Mouse (Mus musculus): Measurements from ENCODE around the gene Nans. TPM values are rescaled to one million over a fixed set of nuclear protein-coding genes. Genes with fewer than 3 reads are reported as not detected.
A peak's percentile ranks its signal among the peaks of the same experiment; 100 is the strongest.

The Nans gene
- total RNA-seq, 1 experiment: 75.4 TPM

DNA sequence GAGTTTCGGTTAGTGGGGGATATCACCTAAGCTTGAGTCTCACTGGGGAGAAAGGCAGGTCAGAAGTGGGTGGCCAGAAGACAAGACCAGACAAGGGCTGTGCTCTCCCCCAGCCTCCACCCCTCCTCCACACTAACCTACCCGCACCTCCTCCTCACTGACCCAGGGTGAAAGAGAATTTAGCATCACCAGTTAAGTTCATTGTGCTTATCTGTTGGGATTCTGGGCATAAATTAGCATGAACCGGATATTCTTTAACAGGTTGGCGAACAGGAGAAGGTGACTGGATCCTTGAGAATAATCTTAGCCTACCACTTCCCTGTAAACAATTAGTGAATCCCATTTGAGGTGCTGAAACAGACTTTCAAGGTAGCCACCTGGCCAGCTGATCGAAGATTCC, 13.9 kb upstream of the Nans start:
- no peak for DNase-seq (ENCODE audit: low read depth, low spot score)
- H3K4me3 ChIP-seq (ENCODE audit: insufficient read depth in 1 of 2, low read depth in 1 of 2, low read length in 2 of 2, poor library complexity in 1 of 2, severe bottlenecking in 1 of 2): no peak overlapping the region
- in situ Hi-C loops (cut with MboI; ENCODE audit: low sequenced_read_pairs in 2 of 2, unreplicated experiment in 2 of 2): no loop called here
- H3K9ac ChIP-seq (ENCODE audit: insufficient read depth, low read depth, low read length, poor library complexity, severe bottlenecking): no peak overlapping the region
- peak overlapping the region; percentile 62 for H3K27ac ChIP-seq (ENCODE audit: insufficient read depth, low read depth, low read length, poor library complexity, severe bottlenecking)
- no peaks in the 10 kb centered on the region for H3K9me3 ChIP-seq (ENCODE audit: control insufficient read depth, insufficient read depth, low read depth, low read length)
- TF ChIP-seq ZC3H11A (IDR thresholded peaks at IDR 0.05; ENCODE audit: borderline replicate concordance, low read depth, low read length): no peak
- TF ChIP-seq ZNF384 (IDR thresholded peaks at IDR 0.05; ENCODE audit: low read depth, low read length): no peak
- no peak for TF ChIP-seq MAFK (IDR thresholded peaks at IDR 0.05; ENCODE audit: insufficient read depth, low read depth, low read length)
- no peak for TF ChIP-seq HCFC1 (IDR thresholded peaks at IDR 0.05; ENCODE audit: borderline replicate concordance, insufficient read depth, low read length)
- no peak for TF ChIP-seq CHD2 (IDR thresholded peaks at IDR 0.05; ENCODE audit: low read depth, low read length)
- peaks cover 5 to 19% of the 10 kb centered on the region in 2 experiments; a peak in 3 of 4 replicates for H3K4me1 ChIP-seq (ENCODE audit: control insufficient read depth in 2 of 2, insufficient read depth in 2 of 2, low read length in 2 of 2, poor library complexity in 1 of 2)
- peaks cover 52% of the 10 kb centered on the region for H3K36me3 ChIP-seq (ENCODE audit: control insufficient read depth, insufficient read depth, low read length, poor library complexity, severe bottlenecking)

DNA sequence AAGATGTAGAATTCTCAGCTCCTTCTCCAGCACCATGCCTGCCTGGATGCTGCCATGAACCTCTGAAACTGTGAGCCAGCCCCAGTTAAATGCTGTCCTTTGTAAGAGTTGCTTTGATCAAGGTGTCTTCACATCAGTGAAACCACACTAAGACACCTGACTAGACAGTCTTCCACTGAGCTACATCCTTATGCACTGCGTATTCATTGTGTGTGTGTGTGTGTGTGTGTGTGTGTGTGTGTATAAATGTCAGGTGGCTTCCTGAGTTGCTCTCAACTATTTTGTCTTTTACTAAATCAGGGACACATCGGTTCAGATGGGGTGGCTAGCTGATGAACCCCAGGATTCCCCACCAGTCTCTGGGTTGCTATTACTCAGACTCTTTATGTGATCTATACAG, 10.0 kb upstream of the Nans start:
- H3K4me1 ChIP-seq (ENCODE audit: control insufficient read depth in 2 of 2, insufficient read depth in 2 of 2, low read length in 2 of 2, poor library complexity in 1 of 2): peaks cover 5 to 17% of the 10 kb centered on the region in 2 experiments; a peak in 3 of 4 replicates
- in situ Hi-C loops (cut with MboI; ENCODE audit: low sequenced_read_pairs in 2 of 2, unreplicated experiment in 2 of 2): no loop called here
- H3K36me3 ChIP-seq (ENCODE audit: control insufficient read depth, insufficient read depth, low read length, poor library complexity, severe bottlenecking): peaks cover 26% of the 10 kb centered on the region
- H3K9me3 ChIP-seq (ENCODE audit: control insufficient read depth, insufficient read depth, low read depth, low read length): no peaks in the 10 kb centered on the region
- H3K27ac ChIP-seq (ENCODE audit: insufficient read depth, low read depth, low read length, poor library complexity, severe bottlenecking): no peak overlapping the region
- no peak overlapping the region for H3K4me3 ChIP-seq (ENCODE audit: insufficient read depth in 1 of 2, low read depth in 1 of 2, low read length in 2 of 2, poor library complexity in 1 of 2, severe bottlenecking in 1 of 2)
- no peak for TF ChIP-seq ZNF384 (IDR thresholded peaks at IDR 0.05; ENCODE audit: low read depth, low read length)
- no peak for TF ChIP-seq MAFK (IDR thresholded peaks at IDR 0.05; ENCODE audit: insufficient read depth, low read depth, low read length)
- no peak for TF ChIP-seq HCFC1 (IDR thresholded peaks at IDR 0.05; ENCODE audit: borderline replicate concordance, insufficient read depth, low read length)
- TF ChIP-seq CHD2 (IDR thresholded peaks at IDR 0.05; ENCODE audit: low read depth, low read length): no peak
- no peak for TF ChIP-seq ZC3H11A (IDR thresholded peaks at IDR 0.05; ENCODE audit: borderline replicate concordance, low read depth, low read length)
- H3K9ac ChIP-seq (ENCODE audit: insufficient read depth, low read depth, low read length, poor library complexity, severe bottlenecking): no peak overlapping the region
- no peak for DNase-seq (ENCODE audit: low read depth, low spot score)

DNA sequence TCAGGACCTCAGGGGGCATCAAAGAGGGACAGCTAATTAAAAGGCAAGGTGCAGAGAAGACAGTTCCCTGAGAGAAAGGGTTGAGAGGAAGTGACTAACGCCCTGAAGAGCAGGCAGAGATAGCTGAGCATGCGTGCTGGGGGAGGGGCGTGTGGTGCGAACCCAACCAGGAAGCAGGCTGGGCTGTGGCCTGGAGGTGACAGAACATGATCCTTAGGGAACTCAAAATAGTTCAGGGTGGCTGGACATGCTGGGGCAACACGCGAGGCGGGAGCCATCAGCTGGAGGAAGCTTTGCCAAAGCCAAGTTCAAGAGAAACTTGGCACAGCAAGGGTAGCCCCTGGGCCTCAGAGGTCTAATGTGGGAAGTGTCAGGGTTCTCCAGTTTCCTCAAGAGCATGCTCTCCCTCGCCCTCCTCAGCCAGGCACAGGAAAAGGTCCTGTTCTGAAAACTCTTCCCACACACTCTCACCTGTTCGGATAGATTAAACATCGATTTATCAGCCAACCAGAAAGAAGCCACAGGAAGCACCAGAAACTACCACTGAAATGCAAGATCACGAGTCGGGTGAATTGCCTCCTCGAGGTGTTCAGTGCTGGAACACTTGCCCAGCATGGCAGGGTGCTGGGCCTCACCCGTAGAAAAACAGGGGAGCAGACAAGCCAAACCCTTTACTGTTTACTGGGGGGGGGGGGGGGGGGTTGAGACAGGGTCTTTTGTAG, 3.2 kb upstream of the Nans start:
- peak; percentile 44 for DNase-seq (ENCODE audit: low read depth, low spot score)
- TF ChIP-seq HCFC1 (IDR thresholded peaks at IDR 0.05; ENCODE audit: borderline replicate concordance, insufficient read depth, low read length) (no peak), ZC3H11A (IDR thresholded peaks at IDR 0.05; ENCODE audit: borderline replicate concordance, low read depth, low read length) (no peak), MAFK (IDR thresholded peaks at IDR 0.05; ENCODE audit: insufficient read depth, low read depth, low read length) (no peak), ZNF384 (IDR thresholded peaks at IDR 0.05; ENCODE audit: low read depth, low read length) (no peak), CHD2 (IDR thresholded peaks at IDR 0.05; ENCODE audit: low read depth, low read length) (no peak)
- H3K9me3 ChIP-seq (ENCODE audit: control insufficient read depth, insufficient read depth, low read depth, low read length): no peaks in the 10 kb centered on the region
- in situ Hi-C loops (cut with MboI; ENCODE audit: low sequenced_read_pairs in 2 of 2, unreplicated experiment in 2 of 2): no loop called here
- peak overlapping the region; percentile 3; the same call in 1 of the 2 replicates for H3K27ac ChIP-seq (ENCODE audit: insufficient read depth, low read depth, low read length, poor library complexity, severe bottlenecking)
- no peak overlapping the region for H3K4me3 ChIP-seq (ENCODE audit: insufficient read depth in 1 of 2, low read depth in 1 of 2, low read length in 2 of 2, poor library complexity in 1 of 2, severe bottlenecking in 1 of 2)
- no peaks in the 10 kb centered on the region for H3K36me3 ChIP-seq (ENCODE audit: control insufficient read depth, insufficient read depth, low read length, poor library complexity, severe bottlenecking)
- H3K9ac ChIP-seq (ENCODE audit: insufficient read depth, low read depth, low read length, poor library complexity, severe bottlenecking): peak overlapping the region; percentile 29; the same call in 1 of the 2 replicates
- peaks cover 2 to 14% of the 10 kb centered on the region in 2 experiments; a peak in 2 of 4 replicates for H3K4me1 ChIP-seq (ENCODE audit: control insufficient read depth in 2 of 2, insufficient read depth in 2 of 2, low read length in 2 of 2, poor library complexity in 1 of 2)

DNA sequence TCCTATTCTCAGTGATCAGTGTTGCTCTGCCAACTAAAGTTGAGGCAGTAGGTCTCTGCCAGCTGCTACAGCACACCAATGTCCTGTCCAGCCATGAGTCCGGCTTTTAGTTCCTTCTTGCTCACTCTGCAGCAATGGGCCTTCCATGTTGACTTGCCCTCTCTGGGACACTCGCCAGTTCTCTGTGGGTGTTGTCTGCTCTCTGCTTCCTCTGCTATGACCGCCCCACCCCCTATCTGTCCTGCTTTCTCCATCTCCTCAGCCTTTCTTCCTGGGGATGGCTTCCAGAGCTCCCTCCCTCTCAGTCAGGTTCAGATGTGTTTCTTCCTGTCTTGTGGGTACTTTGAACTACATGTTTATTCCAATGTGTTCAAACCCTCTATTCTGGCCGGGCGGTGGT, 1.7 kb upstream of the Nans start:
- H3K36me3 ChIP-seq (ENCODE audit: control insufficient read depth, insufficient read depth, low read length, poor library complexity, severe bottlenecking): no peaks in the 10 kb centered on the region; the same call in 1 of the 2 replicates
- in situ Hi-C loops (cut with MboI; ENCODE audit: low sequenced_read_pairs in 2 of 2, unreplicated experiment in 2 of 2): no loop called here
- no peak for TF ChIP-seq ZNF384 (IDR thresholded peaks at IDR 0.05; ENCODE audit: low read depth, low read length)
- no peak for TF ChIP-seq HCFC1 (IDR thresholded peaks at IDR 0.05; ENCODE audit: borderline replicate concordance, insufficient read depth, low read length)
- no peak for TF ChIP-seq MAFK (IDR thresholded peaks at IDR 0.05; ENCODE audit: insufficient read depth, low read depth, low read length)
- no peak for TF ChIP-seq CHD2 (IDR thresholded peaks at IDR 0.05; ENCODE audit: low read depth, low read length)
- no peak for TF ChIP-seq ZC3H11A (IDR thresholded peaks at IDR 0.05; ENCODE audit: borderline replicate concordance, low read depth, low read length)
- H3K27ac ChIP-seq (ENCODE audit: insufficient read depth, low read depth, low read length, poor library complexity, severe bottlenecking): no peak overlapping the region
- peak overlapping the region; percentile 36; the same call in 1 of the 2 replicates for H3K9ac ChIP-seq (ENCODE audit: insufficient read depth, low read depth, low read length, poor library complexity, severe bottlenecking)
- no peaks in the 10 kb centered on the region for H3K9me3 ChIP-seq (ENCODE audit: control insufficient read depth, insufficient read depth, low read depth, low read length)
- no peak for DNase-seq (ENCODE audit: low read depth, low spot score)
- H3K4me1 ChIP-seq (ENCODE audit: control insufficient read depth in 2 of 2, insufficient read depth in 2 of 2, low read length in 2 of 2, poor library complexity in 1 of 2): peaks cover 2 to 14% of the 10 kb centered on the region in 2 experiments; a peak in 2 of 4 replicates
- no peak overlapping the region for H3K4me3 ChIP-seq (ENCODE audit: insufficient read depth in 1 of 2, low read depth in 1 of 2, low read length in 2 of 2, poor library complexity in 1 of 2, severe bottlenecking in 1 of 2)

All from ES-E14 (cell line).